Mouse (Mus musculus): Measurements from ENCODE around the gene Tmem176a.
"Not testable (repeated sequence)": the region's sequence is repeated elsewhere in the genome, so short reads cannot be mapped to it uniquely, and the experiment has no call there.

The Tmem176a gene

DNA sequence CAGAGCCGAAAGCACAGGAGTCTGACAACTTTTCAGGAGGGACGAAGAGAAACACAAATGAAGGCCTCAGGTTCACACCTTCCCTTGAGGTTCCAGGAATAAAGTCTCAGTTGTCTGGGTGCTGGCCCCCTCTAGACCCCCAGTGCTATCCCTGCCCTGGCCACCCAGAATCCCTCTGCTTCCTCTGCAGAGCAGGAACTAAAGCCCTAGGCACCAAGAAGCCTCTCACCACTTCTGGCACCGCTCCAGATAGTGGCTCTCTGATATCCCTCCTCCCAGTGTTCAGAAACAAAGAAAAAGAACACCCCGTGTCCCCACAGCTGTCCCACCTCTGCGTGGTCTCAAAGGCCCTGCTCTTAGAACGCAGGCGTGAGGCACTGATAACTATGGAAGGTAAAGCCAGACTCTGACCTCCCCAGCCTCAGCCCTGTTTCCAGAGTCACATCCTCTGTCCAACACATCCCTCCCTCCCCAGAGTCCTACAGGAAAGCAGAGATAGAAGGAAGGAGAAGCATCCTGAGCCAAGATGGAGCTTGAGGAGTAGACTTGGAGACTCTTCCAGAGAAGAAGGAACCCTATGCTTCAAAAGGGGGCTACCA, at the start of gene Tmem176a:
TSS of gene Tmem176a (plus strand) at position 549 of the 599 bp plus-strand sequence.
- DNase-seq (ENCODE audit: low read depth), result no peak

DNA sequence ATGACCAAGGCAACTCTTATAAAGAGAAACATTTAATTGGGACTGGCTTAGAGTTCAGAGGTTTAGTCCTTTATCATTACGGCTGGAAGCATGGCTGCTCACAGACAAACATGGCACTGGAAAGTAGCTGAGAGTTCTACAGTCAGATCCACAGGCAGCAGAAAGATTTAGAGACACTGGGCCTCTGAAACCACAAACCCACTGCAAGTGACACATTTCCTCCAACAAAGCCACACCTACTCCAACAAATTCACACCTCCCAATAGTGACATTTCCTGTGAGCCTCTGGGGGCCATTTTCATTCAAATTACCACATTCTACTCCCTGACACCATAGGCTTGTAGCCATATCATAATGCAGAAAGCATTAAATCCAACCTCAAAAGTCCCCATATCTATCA, 38.8 kb upstream of the Tmem176a start:
- peak; percentile 90 for DNase-seq (ENCODE audit: low read depth)

GRCm38 (mm10) chr6:48803406-48804051, 37.2 kb upstream of the Tmem176a start:
- DNase-seq (ENCODE audit: low read depth), result peak; percentile 22

DNA sequence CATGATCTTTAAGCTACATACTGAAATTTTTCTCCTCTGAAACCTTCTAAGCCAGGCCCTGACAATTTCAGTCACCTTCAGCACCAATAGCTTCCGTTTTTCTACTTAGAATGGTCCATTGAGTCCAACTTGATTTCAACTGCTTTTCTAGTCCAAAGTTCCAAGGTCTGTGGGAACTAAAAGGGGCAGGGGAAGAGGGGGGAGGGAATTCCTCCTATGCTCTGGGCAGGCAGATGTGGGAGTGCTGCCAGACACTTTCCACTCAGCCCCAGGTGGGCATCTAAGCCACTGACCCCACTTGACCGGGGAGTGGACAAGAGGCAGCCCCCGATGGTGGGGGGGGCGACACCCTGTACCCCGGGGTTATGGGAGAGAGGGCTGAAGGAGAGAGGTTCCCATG, 36.4 kb upstream of the Tmem176a start:
- DNase-seq (ENCODE audit: low read depth), result no peak

GRCm38 (mm10) chr6:48806746-48807145, 34.0 kb upstream of the Tmem176a start:
- DNase-seq (ENCODE audit: low read depth), result no peak

GRCm38 (mm10) chr6:48809494-48810219, 31.1 kb upstream of the Tmem176a start:
- no peak for DNase-seq (ENCODE audit: low read depth)

GRCm38 (mm10) chr6:48815013-48815412, 25.7 kb upstream of the Tmem176a start:
- peak; percentile 19 for DNase-seq (ENCODE audit: low read depth)

GRCm38 (mm10) chr6:48817815-48818214, 22.9 kb upstream of the Tmem176a start:
- DNase-seq (ENCODE audit: low read depth), result peak; percentile 84

DNA sequence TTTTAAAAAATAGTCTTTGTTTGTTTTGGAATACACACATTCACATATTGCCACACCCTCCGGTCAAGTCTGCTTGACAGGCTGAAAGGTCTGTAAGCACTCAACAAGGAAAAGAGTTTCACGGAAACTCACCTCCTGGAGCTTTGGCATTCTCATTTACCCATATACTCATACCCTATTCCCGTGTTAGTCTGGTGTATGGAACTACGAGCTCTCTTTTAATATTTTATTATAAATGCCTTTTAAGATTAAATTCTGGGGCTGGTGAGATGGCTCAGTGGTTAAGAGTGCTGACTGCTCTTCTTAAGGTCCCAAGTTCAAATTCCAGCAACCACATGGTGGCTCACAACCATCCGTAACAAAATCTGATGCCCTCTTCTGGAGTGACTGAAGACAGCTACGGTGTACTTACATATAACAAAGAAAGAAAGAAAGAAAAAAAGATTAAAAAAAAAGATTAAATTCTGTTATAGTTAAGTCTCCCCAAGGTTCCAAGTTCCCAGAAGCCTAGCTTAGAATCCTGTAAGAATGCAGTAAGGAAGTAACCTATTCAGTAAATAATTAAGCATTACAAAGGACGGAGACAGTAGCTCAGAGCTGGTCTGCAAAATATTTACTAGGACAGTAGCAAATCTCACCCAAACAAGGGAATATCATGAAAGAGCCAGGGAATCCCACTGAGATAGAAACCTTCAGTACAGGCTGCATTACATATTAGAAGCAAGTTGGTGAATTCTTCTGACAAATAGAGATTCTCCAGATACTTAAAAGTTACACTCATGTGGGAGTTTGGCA, 18.5 kb upstream of the Tmem176a start:
- not testable (repeated sequence) for DNase-seq (ENCODE audit: low read depth)

DNA sequence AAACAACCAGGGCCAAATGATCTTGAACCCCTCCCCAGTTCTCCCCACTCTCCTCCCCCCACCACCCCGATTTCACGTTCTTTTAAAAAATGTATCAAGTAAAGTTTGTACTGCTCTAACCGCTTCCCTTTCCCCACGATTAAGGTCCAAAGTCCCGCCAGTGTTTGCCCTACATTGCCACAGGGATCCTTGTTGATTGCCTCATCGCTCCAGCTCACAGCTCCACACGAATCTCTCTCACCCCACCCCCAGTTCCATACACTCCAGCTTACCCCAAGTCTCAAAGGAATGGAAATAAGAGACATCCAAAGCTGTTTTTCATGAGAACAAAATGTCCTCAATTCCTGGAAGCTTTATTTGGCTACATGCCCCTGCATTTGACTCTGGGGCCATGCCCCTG, 15.7 kb upstream of the Tmem176a start:
- DNase-seq (ENCODE audit: low read depth), result no peak

- DNase-seq (ENCODE audit: low read depth), result no peak
These were observed 11.7 kb upstream of the Tmem176a start for GRCm38 (mm10) chr6:48828976-48829375.

DNA sequence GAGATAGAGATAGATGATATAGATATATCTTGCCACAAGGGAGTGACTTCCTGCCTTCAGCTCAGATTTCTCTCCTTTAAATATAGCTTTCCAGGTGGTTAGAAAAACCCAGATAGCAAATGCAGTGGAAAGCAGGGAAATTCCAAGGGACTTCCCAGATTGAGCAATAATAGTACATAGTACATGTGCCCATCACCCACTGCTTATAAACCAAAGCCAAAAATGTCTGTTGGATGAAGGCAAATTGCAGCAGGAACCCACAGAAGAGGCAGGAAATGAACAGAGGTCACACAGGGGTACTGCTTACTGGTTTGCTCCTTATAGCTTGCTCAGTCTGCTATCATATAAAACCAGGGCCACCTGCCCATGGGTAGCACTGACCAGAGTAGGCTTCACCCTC, 11.1 kb upstream of the Tmem176a start:
- peak; percentile 17 for DNase-seq (ENCODE audit: low read depth)

- no peak for DNase-seq (ENCODE audit: low read depth)
These were observed 10.5 kb upstream of the Tmem176a start for GRCm38 (mm10) chr6:48830241-48830640.

DNA sequence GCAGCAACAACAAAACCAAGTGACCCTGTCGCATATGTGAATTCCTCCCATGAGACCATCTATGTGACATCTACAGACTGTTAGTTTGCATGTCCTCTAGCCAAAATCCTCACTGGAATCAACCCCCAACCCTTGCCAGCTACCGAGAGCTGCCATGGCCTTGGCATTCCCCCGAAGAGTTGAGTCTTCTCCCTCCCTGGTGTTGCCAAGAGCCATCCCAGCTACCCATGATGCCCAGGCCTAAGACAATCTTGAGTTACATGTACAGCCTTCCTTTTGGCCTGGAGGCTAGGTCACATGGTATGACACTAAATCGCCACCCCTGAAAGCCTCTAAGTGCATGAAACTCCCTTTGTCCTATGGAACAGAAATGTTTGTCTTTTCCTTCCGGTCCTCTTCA, 9.6 kb upstream of the Tmem176a start:
- DNase-seq (ENCODE audit: low read depth), result no peak

DNA sequence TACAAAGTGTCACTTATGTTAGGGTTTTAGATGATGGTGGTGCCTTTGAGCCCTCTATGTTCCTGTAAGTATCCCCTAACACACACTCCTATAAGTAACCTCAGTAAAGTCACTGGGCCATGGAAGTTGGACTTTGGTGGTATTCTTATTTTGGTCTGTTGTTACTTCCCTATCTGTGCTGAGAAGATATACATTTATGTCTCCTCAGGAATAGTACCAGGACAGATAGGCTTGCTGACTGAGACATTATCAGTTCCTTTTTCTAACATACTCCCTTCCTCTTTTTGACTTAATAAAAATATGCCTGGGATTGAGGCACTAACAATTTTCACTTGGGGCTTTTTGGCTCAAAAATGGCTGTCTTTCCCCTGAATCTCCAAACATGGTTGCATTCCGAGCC, 8.3 kb upstream of the Tmem176a start:
- DNase-seq (ENCODE audit: low read depth), result no peak

DNA sequence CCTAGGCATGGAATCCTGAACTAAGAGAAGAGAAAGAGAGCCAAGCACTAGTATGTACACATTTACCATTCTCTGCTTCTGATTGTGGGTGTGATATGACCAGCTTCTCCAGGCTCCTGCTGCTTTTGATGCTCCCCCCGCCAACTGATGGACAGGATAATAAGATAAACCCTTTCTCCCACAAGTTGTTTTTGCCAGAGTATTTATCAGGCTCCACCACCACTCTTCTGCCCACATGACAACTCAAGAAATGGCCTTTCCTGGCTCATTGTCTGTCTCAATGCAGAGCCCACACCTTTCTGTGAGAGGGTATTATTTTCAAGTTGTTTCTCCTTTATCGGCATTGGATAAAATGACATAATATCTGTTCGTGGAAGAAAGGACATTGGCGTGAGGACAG, 7.2 kb upstream of the Tmem176a start:
- no peak for DNase-seq (ENCODE audit: low read depth)

DNA sequence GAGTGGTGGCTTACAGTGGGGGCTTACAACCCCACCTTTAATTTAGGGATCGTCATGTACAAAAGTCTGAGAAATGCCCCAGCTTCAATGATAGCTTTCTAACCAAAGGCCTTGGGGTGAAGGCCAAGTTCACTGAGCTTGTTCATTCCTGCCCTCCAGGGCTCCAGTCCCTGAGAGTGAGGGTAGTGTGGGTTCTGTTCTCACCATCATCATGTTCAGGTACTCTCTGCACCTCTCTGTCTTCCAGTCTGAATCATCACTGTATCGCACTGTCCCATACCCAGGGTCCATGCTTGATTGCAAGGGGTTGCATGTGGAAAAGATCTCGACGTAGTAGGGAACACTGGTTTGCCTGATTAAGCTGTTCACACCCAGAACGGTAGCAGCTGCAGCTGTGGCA, 5.5 kb upstream of the Tmem176a start:
- no peak for DNase-seq (ENCODE audit: low read depth)

- no peak for DNase-seq (ENCODE audit: low read depth)
These were observed 4.6 kb upstream of the Tmem176a start for GRCm38 (mm10) chr6:48836146-48836545.

GRCm38 (mm10) chr6:48837516-48837915, 3.2 kb upstream of the Tmem176a start:
- no peak for DNase-seq (ENCODE audit: low read depth)

DNA sequence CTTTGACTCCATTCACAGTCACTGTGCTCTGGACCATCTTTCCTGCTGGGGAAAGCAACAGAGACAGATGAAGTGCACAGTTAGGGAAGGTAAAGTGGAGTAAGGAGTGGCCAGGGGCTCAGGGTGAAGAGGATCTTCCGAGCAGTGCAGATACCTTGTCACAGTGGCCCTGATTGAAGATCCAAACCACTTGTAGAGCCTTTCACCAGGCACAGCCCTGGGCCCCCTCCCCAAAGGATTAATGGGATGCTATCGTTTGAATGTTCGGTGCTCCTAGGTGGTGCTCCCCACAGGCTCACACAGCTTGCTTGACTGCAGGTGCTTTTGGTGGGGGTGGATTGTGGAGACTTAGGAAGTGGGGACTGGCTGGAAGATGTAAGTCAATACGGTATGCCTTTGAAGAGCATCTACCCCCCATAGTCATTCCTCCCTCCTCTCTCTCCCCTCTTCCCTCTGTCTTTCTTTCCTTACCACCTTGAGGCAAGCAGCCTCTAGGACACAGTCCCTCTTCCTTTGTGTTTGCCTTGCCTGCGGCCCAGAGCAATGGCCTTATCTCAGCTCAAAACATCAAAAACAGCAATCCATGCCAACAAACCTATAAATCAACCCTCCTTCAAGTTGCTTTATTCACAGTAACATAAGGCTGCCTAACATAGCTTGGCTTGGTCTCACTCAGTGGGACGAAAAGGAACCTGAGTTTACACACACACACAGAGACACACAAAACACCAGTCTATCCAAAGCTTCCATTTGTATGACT, 2.2 kb upstream of the Tmem176a start:
- no peak for DNase-seq (ENCODE audit: low read depth)

DNA sequence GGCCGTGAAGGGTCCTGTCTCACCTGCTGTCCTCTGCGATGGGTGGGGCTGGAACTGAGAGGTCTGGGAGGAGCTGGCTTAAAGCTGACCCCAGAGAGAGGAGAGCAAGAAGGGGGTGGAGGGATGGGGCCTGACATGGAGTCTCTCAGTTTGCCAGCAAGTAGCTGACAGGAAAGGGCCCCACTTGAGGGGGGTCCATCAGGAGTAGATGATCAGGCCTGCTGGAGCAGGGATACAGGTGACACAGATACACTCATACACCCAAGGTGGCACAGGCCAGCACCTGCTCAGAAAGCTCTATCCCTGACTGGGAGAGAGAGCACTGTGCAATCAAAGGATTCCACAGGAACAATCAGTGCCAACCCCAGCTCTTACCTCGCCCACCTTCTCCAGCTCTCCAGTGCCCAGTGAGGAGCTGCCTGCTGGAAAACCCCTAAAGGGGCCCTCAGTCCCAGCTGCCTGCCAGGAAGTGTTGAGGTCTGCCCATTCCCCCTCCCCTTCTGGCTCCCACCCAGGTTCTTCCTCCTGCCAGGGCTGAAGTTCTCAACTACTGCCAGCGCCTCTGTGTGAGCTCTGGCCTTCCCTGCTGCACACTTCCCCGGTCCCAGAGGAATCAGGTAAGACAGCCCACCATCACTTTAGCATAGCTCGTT, 380 bp downstream of the Tmem176a start, which contains the start of gene Tmem176b:
TSS of gene Tmem176b (minus strand) at position 524 of the 653 bp plus-strand sequence.
- peak; percentile 86 for DNase-seq (ENCODE audit: low read depth)

Measured in 416B (cell line).